Mouse (Mus musculus): ENCODE measurements at regions not wholly inside any gene's neighbourhood (a gene's known extent, or its start where the extent isn't known, plus 50 kb on each side); places are given as distances from the start of the nearest gene placed in this dataset.
A peak's percentile ranks its signal among the peaks of the same experiment; 100 is the strongest.

DNA sequence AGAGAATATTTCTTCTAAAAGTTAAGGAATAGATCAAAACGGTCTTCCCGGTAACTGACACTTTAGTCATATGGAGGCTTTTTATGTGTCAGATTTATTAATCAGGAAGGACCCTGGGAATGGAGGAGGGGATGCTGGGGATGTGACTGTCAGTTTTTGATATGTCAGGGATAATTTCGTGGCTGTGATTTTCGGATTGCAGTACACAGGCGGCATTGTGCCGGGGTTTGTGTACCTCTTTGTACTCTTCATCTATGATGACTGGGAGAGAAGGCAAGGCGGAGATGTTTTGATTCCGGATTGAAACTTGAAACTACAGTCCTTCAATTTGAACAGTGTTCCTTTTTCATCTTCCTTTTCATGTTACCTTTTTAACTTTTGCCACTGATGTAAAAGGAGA is 344.2 kb downstream of the Mdfic start:
- no peaks in the 10 kb centered on the region for H3K36me3 ChIP-seq
- no peaks in the 10 kb centered on the region for H3K9me3 ChIP-seq
- no peak for DNase-seq (ENCODE audit: low spot score)
- H3K27ac ChIP-seq: no peak overlapping the region
- H3K4me1 ChIP-seq (replicated peaks): no peaks in the 10 kb centered on the region
- no peak overlapping the region for H3K4me3 ChIP-seq
- H3K27me3 ChIP-seq (ENCODE audit: insufficient read depth, poor library complexity, severe bottlenecking): no peaks in the 10 kb centered on the region
- 77% methylated on average over 8 of the region's 8 CpGs for WGBS

DNA sequence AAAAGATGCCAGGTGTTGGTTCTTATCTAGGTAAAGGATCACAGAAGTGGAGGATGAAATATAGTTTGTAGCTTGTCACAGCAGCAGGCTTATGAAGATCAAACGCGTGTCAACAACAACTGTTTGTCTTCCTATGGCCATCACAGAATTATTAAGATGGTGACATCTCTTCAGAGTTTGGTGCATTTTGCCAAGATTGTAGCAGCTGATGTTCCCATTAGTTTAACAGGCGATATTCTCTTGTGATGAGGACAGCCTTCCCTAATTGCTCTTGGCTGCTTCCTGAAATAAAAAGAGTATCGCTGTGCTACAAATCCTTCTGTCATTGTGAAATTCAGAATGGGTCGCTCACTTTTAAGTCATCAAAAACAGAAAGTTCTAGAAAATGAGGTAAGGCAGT is 344.7 kb downstream of the Mdfic start:
- DNase-seq (ENCODE audit: low spot score): no peak
- 89% methylated on average over 5 of the region's 5 CpGs for WGBS
- Histone ChIP-seq H3K36me3 (no peaks in the 10 kb centered on the region), H3K27ac (no peak overlapping the region), H3K4me1 (replicated peaks) (no peaks in the 10 kb centered on the region), H3K9me3 (no peaks in the 10 kb centered on the region), H3K4me3 (no peak overlapping the region), H3K27me3 (ENCODE audit: insufficient read depth, poor library complexity, severe bottlenecking) (no peaks in the 10 kb centered on the region)

DNA sequence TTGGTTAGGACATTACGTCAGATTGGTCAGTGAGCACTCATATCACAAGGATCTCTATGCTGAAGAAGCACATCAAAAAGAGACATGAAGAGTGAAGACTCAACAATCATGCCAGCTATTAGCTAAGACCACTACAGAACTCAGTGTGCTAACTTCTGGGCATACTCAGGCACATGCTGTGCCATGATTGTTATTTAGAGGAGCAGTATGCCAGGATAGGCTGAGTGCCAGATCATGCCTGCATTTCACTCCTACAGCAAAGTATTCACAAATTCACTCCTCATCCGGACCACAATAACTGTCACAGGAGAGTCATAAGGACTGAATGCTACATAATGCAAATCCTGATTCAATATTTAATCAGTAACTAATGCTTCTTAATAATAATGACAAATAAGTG is 355.8 kb downstream of the Mdfic start:
- WGBS: 93% methylated on average over 2 of the region's 2 CpGs
- no peaks in the 10 kb centered on the region for H3K4me1 ChIP-seq (replicated peaks)
- no peaks in the 10 kb centered on the region for H3K27me3 ChIP-seq (ENCODE audit: insufficient read depth, poor library complexity, severe bottlenecking)
- no peak overlapping the region for H3K4me3 ChIP-seq
- H3K9me3 ChIP-seq: no peaks in the 10 kb centered on the region
- no peak overlapping the region for H3K27ac ChIP-seq
- DNase-seq (ENCODE audit: low spot score): no peak
- H3K36me3 ChIP-seq: no peaks in the 10 kb centered on the region

DNA sequence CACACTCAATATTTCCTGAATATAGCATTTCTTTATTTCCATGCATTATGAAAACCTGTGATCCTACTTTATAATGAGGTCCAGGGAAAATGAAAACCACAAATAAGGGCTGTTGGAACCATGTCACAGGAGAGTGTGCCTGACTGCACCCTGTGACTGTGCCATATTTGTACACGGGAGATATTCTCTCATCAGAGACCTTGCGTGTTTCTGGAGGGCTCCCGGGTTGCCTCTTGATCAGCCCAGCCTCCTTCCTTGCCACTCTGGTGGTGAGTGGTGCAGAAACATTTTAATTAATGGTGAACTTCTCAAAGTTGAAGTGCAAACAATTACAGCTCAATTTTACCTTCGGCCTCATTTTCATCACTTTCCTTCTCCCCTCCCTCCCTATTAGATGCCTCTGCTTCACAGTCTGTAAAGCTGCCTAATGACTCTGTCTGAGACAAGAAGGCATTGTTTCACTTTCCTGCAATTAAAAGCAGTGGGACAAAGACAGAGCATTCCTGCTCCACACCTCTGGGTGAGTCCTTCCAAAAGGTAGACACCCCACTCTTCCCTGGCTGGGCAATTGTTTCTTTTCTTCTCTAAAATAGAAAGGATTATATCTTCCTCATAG is 356.8 kb downstream of the Mdfic start:
- H3K4me3 ChIP-seq: no peak overlapping the region
- no peak for DNase-seq (ENCODE audit: low spot score)
- H3K36me3 ChIP-seq: no peaks in the 10 kb centered on the region
- no peak overlapping the region for H3K27ac ChIP-seq
- H3K9me3 ChIP-seq: no peaks in the 10 kb centered on the region
- no peaks in the 10 kb centered on the region for H3K4me1 ChIP-seq (replicated peaks)
- H3K27me3 ChIP-seq (ENCODE audit: insufficient read depth, poor library complexity, severe bottlenecking): no peaks in the 10 kb centered on the region
- 73% methylated on average over 4 of the region's 4 CpGs for WGBS

DNA sequence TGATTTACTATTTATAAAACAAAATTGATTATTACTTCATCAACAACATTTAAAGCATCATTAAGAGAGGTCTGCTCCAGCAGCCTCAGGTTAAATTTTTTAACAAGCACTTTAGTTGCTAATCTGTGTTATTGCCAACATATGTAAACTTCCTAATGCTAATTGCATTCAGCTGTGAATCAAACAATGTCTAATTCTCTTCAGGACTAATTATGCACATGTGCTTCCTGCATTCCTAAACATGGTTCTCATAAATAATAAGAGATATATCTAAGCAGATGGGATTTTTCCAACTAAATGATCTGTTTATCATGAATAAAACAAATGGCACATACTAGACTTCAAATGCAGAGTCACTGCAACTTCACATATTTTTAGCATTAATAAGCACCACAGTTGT is 357.5 kb downstream of the Mdfic start:
- DNase-seq (ENCODE audit: low spot score): no peak
- Histone ChIP-seq H3K36me3 (no peaks in the 10 kb centered on the region), H3K4me1 (replicated peaks) (no peaks in the 10 kb centered on the region), H3K27ac (no peak overlapping the region), H3K4me3 (no peak overlapping the region), H3K9me3 (no peaks in the 10 kb centered on the region), H3K27me3 (ENCODE audit: insufficient read depth, poor library complexity, severe bottlenecking) (no peaks in the 10 kb centered on the region)

DNA sequence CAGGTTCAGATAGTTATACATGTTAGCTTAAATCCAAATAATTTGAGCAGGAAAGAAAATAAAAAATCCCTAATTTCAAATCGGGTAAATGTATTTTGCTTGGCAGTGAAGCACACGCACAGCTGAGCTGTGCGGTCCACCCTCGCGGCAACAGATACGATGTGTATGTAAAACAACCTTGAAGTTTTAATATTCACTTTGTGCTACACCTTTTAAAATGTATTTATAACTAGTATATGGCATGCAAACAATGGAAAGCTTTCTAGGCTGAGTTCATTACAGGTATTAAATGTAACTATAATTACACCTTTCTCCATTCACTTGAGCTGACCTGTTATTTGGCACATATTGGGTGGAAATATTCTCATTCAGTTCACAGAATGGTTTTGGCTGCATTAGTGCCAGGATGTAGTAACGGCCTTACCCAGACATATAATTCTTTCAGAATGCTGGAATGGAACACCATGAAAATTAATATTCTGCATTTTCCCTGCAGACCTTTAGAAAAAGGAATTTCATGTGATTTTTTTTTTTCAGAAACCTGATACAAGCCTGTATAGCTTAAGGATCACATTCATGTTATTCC is 366.6 kb downstream of the Mdfic start:
- H3K27ac ChIP-seq: no peak overlapping the region
- no peaks in the 10 kb centered on the region for H3K27me3 ChIP-seq (ENCODE audit: insufficient read depth, poor library complexity, severe bottlenecking)
- H3K9me3 ChIP-seq: no peaks in the 10 kb centered on the region
- no peak for DNase-seq (ENCODE audit: low spot score)
- no peak overlapping the region for H3K4me3 ChIP-seq
- no peaks in the 10 kb centered on the region for H3K4me1 ChIP-seq (replicated peaks)
- 96% methylated on average over 7 of the region's 7 CpGs for WGBS
- H3K36me3 ChIP-seq: no peaks in the 10 kb centered on the region

DNA sequence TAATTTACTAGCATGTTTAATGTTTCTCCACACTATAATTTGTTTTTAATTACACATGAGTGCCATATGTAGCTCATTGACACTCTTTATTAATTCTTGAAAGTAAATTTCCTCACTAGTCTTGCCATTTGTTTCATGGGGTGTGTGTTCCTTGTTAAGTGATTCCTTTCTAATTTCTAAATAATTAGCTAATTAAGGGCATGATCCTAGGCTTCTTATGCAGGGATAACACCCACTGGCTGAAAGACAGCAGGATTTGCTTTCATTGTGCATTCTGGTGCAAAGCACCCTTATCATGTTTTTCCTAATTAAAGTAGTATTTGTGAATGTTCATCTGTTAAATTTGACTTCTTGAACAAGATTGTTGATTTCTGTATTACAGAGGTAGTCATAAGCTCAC is 378.3 kb downstream of the Mdfic start:
- Histone ChIP-seq H3K36me3 (no peaks in the 10 kb centered on the region), H3K27ac (no peak overlapping the region), H3K4me3 (no peak overlapping the region), H3K27me3 (ENCODE audit: insufficient read depth, poor library complexity, severe bottlenecking) (no peaks in the 10 kb centered on the region), H3K4me1 (replicated peaks) (no peaks in the 10 kb centered on the region), H3K9me3 (no peaks in the 10 kb centered on the region)
- no peak for DNase-seq (ENCODE audit: low spot score)

DNA sequence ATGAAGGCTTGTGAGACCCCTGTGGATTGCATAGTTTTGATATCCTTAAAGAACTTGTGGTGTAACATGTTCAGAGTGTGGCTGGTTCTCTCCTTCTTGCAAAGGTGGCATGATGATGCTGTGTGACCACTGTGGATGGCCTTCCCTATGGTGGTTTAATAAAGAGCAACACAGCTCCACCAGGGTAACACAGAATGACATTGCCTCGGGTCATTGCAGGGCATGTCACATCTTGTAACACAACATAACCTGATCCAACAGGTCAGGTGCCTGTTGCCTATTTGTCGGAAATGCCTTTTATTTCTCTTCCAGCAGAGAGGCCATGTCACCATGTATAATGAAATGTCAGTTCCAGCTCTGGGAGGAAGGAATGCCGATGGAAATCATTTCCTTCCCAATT is 420.5 kb downstream of the Mdfic start:
- Histone ChIP-seq H3K27ac (no peak overlapping the region), H3K4me3 (no peak overlapping the region), H3K36me3 (no peaks in the 10 kb centered on the region), H3K27me3 (ENCODE audit: insufficient read depth, poor library complexity, severe bottlenecking) (no peaks in the 10 kb centered on the region), H3K9me3 (no peaks in the 10 kb centered on the region), H3K4me1 (replicated peaks) (no peaks in the 10 kb centered on the region)
- DNase-seq (ENCODE audit: low spot score): peak; percentile 20
- WGBS: 53% methylated on average over 3 of the region's 3 CpGs

DNA sequence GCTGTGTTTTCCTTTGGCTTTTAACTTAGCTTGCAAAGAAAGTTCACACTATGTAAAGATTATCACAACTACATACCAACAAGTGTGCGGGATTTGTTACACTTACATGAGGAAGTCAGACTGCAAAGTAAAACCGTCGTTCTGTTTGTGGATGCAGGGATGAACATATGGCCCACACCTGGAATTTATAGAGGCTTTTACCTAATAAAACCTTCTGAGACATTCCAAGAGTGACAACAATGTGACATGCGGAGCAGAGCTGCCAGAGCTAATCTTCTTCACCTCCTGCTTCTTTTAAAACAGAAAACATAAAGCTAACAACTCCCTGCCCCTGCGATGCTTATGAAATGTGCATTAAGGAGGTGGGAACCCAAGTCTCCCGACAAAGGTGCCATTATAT is 424.1 kb downstream of the Mdfic start:
- WGBS: 57% methylated on average over 6 of the region's 6 CpGs
- no peaks in the 10 kb centered on the region for H3K27me3 ChIP-seq (ENCODE audit: insufficient read depth, poor library complexity, severe bottlenecking)
- H3K4me1 ChIP-seq (replicated peaks): no peaks in the 10 kb centered on the region
- no peaks in the 10 kb centered on the region for H3K9me3 ChIP-seq
- H3K27ac ChIP-seq: no peak overlapping the region
- no peak overlapping the region for H3K4me3 ChIP-seq
- DNase-seq (ENCODE audit: low spot score): no peak
- no peaks in the 10 kb centered on the region for H3K36me3 ChIP-seq

DNA sequence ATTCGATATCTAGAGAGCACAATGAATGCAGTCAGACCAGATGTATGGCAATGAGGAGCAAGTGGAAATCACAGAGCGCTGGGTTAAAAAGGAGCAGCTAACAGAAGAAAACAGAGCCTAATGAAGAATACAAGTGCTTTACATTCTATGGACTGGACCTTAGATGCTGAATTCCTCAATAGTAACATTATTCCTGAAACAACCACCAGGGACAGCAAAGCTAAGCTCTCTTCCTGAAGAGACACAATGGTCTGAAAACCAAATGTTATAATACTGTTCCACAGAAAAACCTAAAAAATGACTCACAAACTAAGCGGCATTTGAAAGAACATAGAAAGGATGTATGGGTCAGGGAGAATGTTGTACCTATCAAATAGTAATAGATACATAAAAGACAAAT is 430.1 kb downstream of the Mdfic start:
- no peak overlapping the region for H3K27ac ChIP-seq
- H3K4me3 ChIP-seq: no peak overlapping the region
- H3K9me3 ChIP-seq: no peaks in the 10 kb centered on the region
- H3K36me3 ChIP-seq: no peaks in the 10 kb centered on the region
- 84% methylated on average over 3 of the region's 3 CpGs for WGBS
- no peaks in the 10 kb centered on the region for H3K4me1 ChIP-seq (replicated peaks)
- DNase-seq (ENCODE audit: low spot score): no peak
- no peaks in the 10 kb centered on the region for H3K27me3 ChIP-seq (ENCODE audit: insufficient read depth, poor library complexity, severe bottlenecking)

DNA sequence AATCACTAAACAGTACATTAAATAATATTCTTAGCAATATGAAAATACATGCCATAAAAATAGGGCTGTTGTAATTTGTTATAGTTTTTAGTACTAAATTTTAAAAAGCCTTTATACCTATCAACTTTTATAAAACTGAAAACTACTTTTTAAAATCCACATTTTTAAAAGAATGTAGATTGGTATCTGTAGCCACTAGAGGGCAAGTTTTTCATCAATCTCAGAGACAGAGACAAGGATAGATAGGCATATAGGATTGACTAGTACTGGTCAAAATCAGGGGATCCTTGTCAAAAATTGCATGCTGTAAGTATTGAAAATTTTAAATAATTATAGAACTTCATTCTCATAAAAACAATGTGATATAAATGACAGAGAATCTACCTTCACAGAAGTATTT is 431.0 kb downstream of the Mdfic start:
- Histone ChIP-seq H3K4me1 (replicated peaks) (no peaks in the 10 kb centered on the region), H3K4me3 (no peak overlapping the region), H3K27ac (no peak overlapping the region), H3K9me3 (no peaks in the 10 kb centered on the region), H3K27me3 (ENCODE audit: insufficient read depth, poor library complexity, severe bottlenecking) (no peaks in the 10 kb centered on the region), H3K36me3 (no peaks in the 10 kb centered on the region)
- no peak for DNase-seq (ENCODE audit: low spot score)

DNA sequence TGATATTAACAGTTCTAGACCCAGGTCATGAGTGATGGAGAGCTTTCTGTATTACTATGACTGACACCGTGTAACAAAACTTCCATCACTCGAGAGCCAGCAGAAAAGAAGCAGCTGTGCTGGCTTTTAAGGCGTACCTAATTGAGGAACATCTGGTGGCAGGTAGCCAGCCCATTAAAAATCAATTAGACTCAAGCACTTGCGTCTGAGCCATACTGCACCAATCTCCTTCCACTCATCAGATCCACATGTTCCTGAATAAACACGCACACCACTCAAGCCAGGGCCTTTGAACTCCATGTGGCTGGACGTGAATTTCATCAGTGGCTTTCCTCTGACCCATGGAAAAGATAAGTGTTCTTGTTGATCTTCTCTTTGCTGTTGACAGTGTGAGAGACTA is 432.2 kb downstream of the Mdfic start:
- WGBS: 60% methylated on average over 6 of the region's 6 CpGs
- Histone ChIP-seq H3K27ac (no peak overlapping the region), H3K27me3 (ENCODE audit: insufficient read depth, poor library complexity, severe bottlenecking) (no peaks in the 10 kb centered on the region), H3K36me3 (no peaks in the 10 kb centered on the region), H3K4me1 (replicated peaks) (no peaks in the 10 kb centered on the region), H3K9me3 (no peaks in the 10 kb centered on the region), H3K4me3 (no peak overlapping the region)
- DNase-seq (ENCODE audit: low spot score): peak; percentile 14

DNA sequence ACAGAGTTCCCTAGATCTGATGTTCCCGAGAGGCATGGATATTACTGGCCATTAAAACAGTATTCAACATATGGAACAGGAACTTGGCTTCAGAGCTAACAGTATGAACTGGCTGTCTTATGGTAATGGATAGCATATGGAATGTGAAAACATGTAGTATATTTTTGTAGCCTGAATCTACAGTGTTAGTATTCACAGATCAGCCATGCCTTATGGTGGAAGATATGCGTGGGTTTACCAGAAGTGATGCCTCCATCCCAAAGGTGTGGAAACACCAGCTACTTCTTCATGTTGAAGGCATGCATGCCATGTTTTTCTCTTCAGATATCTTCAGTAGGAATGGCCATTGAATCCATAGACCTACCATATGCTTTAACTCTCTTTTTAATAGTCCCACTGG is 444.6 kb downstream of the Mdfic start:
- no peaks in the 10 kb centered on the region for H3K27me3 ChIP-seq (ENCODE audit: insufficient read depth, poor library complexity, severe bottlenecking)
- no peak overlapping the region for H3K4me3 ChIP-seq
- H3K9me3 ChIP-seq: no peaks in the 10 kb centered on the region
- WGBS: 90% methylated on average over 2 of the region's 2 CpGs
- H3K36me3 ChIP-seq: no peaks in the 10 kb centered on the region
- H3K27ac ChIP-seq: no peak overlapping the region
- no peak for DNase-seq (ENCODE audit: low spot score)
- H3K4me1 ChIP-seq (replicated peaks): no peaks in the 10 kb centered on the region

DNA sequence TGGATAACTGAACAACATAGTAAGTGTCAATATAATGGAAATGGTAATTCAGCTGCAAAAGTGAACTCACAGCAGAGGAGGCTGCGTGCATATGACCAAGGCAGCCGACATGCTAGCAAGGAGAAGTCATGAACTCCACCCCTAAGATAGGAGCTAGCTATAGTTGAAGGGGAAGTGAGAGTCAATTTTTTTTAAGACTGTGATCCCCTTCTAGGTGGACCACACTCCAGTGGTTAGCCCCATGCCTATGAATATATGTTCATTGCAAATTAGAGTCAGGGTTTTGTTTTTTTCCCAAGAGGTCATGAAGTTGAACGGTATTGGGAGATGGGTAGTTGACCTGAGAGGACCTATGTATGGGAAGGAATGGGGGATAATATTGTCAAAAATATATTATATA is 451.4 kb downstream of the Mdfic start:
- H3K4me1 ChIP-seq (replicated peaks): no peaks in the 10 kb centered on the region
- DNase-seq (ENCODE audit: low spot score): no peak
- H3K9me3 ChIP-seq: no peaks in the 10 kb centered on the region
- H3K27me3 ChIP-seq (ENCODE audit: insufficient read depth, poor library complexity, severe bottlenecking): no peaks in the 10 kb centered on the region
- no peak overlapping the region for H3K27ac ChIP-seq
- no peak overlapping the region for H3K4me3 ChIP-seq
- WGBS: 92% methylated on average over 3 of the region's 3 CpGs
- H3K36me3 ChIP-seq: no peaks in the 10 kb centered on the region

Measured in hindbrain, embryonic 10.5 days (tissue).